Mouse (Mus musculus): ENCODE measurements at regions not wholly inside any gene's neighbourhood (a gene's known extent, or its start where the extent isn't known, plus 50 kb on each side); places are given as distances from the start of the nearest gene placed in this dataset.

GRCm38 (mm10) chr13:97434961-97435864 is 194.3 kb downstream of the Enc1 start:
- DNase-seq (ENCODE audit: extremely low spot score in 1 of 2, low spot score in 1 of 2): no peak

DNA sequence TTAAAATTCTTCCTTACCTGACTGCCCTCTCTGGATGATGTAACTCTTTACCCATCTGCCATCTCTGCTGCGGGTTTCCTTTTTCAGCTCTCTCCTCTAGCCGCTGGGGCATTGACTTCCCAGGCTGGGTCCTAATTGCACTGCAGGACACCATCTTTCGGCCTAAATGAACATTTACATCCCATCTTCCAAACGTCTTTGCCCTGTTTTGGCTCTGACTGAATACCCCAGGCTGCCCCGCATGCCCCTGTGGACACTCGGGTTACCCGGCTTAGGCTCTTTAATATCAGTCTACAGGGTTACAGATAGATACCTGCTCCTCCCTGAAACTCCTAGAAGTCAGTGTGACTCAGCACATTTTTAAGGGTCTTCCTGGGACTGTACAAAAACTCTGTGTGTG is 193.3 kb downstream of the Enc1 start:
- DNase-seq (ENCODE audit: extremely low spot score in 1 of 2, low spot score in 1 of 2): no peak

DNA sequence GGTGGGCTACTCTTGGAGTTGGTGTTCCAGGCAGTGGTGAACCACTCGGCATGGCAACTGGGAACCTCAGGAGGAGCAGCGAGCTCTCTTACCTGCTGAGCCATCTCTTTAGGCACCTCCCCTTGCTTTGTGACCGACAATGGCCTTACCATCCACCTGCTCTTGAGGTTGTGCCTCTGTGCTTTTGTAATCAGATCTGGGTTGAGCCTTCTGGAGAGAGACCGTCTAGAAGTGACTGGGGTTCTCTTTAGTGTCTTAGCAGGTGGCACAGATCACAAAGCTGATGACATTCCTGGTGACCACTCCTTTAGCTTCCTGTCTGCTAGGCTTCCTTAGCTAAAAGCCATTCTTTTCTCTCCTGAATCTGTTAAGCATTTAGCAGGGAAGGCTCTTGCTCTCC is 191.7 kb downstream of the Enc1 start:
- DNase-seq (ENCODE audit: extremely low spot score in 1 of 2, low spot score in 1 of 2): no peak

DNA sequence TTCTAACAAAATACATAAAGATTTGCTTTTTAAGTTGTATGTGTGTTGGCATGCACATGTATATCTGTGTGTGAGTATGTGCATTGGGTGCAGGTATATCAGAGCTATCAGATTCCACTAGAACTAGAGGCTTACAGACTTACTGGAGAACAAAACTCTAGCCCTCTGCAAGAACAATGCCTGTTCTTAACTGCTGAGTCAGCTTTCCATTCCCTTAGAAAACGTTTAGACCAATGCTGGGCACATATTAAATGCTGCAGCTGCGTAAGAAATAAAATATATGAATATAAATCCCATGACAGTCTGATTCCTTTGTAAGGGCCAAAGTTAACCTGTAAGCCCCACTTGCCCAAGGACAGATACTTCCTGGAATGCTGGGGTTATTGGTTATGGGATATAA is 190.0 kb downstream of the Enc1 start:
- DNase-seq (ENCODE audit: extremely low spot score in 1 of 2, low spot score in 1 of 2): no peak

DNA sequence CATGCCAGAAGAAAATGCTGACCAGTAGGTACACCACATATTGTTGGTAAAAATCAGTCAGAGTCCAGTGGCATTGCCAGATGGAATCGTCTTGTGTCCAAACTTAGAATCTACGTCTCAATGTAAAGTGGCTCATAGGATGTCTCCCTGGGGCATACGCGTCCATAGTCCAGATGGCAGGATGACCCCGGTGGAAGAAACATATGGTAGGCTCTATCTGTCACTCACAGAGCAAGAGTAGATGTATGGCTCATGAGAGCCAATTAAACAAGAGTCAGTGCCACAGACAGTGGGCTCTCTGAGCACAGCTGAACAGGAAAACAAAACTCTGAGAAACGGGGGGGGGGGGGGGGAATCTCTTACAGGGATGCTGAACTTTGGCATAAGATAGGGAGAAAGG is 187.3 kb downstream of the Enc1 start:
- no peak for DNase-seq (ENCODE audit: extremely low spot score in 1 of 2, low spot score in 1 of 2)

- no peak for DNase-seq (ENCODE audit: extremely low spot score in 1 of 2, low spot score in 1 of 2)
These were observed 186.6 kb downstream of the Enc1 start for GRCm38 (mm10) chr13:97427537-97427936.

DNA sequence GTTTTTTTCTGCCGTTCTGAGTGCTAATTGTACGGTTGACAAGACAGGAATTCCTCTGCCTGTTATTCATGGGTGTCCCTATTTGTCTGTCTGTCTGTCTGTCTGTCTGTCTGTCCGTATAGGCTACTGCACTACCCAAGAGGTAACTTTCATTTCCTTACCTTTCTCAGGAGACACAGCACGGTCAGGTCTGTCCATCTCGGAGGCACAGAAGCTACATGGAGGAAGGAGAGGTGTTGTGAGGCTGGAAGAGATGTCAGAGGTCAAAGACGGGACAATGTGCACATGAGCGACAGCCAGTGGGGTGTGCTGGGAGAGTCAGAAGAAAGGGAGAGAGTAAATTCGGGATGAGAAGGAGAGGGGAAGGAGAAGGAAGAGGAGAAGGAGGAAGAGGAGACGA is 184.8 kb downstream of the Enc1 start:
- DNase-seq (ENCODE audit: extremely low spot score in 1 of 2, low spot score in 1 of 2): peak in 1 of 2 experiments; percentile 1

DNA sequence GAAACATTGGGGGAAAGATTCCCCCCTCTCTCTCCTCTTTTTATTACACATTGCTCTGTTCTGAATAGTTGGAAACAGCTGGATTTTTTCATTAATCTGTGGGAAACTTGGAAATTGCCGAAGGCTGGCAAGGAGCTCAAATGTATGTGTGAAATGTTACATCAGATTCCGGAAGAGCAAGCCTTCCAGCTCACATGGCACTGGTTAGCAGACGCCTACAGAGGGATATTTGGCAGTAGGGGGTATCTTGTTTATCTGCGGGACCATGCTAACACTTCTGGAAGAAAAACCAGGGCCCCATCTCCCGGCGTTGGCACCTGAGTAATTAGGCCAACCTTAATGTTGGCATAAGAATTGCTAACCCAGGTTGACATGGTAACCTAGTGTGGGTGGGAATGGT is 183.0 kb downstream of the Enc1 start:
- DNase-seq (ENCODE audit: extremely low spot score in 1 of 2, low spot score in 1 of 2): no peak

GRCm38 (mm10) chr13:97423298-97423817 is 182.5 kb downstream of the Enc1 start:
- DNase-seq (ENCODE audit: extremely low spot score in 1 of 2, low spot score in 1 of 2): no peak

DNA sequence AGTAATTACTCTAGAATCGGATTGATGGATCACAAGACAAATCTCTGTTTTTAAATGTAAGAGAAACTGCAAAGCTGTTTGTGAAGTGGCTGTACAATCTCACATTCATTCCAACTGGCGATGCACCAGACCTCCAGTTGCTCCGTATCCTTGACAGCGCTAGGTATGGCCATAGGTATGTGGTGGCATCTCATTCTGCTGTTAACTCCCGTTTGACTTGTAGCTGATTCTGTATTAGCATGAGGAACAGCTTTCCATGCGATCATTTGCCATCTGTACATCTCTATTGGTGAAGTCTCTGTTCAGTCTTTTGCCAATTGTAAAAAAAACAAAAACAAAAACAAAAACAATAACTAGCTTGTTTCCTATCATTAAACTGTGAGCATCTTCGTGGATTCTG is 182.0 kb downstream of the Enc1 start:
- DNase-seq (ENCODE audit: extremely low spot score in 1 of 2, low spot score in 1 of 2): no peak

- no peak for DNase-seq (ENCODE audit: extremely low spot score in 1 of 2, low spot score in 1 of 2)
These were observed 180.9 kb downstream of the Enc1 start for GRCm38 (mm10) chr13:97421831-97422230.

- peak in 1 of 2 experiments; percentile 1 for DNase-seq (ENCODE audit: extremely low spot score in 1 of 2, low spot score in 1 of 2)
These were observed 179.9 kb downstream of the Enc1 start for GRCm38 (mm10) chr13:97420773-97421172.

GRCm38 (mm10) chr13:97419100-97419499 is 178.2 kb downstream of the Enc1 start:
- DNase-seq (ENCODE audit: extremely low spot score in 1 of 2, low spot score in 1 of 2): no peak

DNA sequence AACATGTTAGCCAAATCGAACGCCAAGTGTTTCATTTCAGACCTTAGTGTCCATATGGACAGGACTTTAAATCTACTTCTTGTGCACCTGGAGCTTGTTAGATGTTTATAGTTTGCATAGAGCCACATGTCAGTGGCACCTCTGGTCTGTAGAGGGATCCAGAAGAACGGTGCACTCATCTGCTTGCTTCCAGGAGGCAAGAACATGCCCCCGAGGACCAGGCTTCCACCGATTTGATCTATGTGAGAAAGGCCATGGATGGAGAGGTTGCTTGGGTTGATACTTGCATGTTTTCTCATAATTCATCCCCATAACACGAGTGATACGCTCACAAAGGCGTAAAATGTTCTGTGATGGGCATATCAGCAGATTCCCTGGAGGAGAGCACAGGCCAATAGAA is 177.8 kb downstream of the Enc1 start:
- peak in 1 of 2 experiments; percentile 1 for DNase-seq (ENCODE audit: extremely low spot score in 1 of 2, low spot score in 1 of 2)

GRCm38 (mm10) chr13:97418081-97418480 is 177.2 kb downstream of the Enc1 start:
- DNase-seq (ENCODE audit: extremely low spot score in 1 of 2, low spot score in 1 of 2): peak in 1 of 2 experiments; percentile 1

DNA sequence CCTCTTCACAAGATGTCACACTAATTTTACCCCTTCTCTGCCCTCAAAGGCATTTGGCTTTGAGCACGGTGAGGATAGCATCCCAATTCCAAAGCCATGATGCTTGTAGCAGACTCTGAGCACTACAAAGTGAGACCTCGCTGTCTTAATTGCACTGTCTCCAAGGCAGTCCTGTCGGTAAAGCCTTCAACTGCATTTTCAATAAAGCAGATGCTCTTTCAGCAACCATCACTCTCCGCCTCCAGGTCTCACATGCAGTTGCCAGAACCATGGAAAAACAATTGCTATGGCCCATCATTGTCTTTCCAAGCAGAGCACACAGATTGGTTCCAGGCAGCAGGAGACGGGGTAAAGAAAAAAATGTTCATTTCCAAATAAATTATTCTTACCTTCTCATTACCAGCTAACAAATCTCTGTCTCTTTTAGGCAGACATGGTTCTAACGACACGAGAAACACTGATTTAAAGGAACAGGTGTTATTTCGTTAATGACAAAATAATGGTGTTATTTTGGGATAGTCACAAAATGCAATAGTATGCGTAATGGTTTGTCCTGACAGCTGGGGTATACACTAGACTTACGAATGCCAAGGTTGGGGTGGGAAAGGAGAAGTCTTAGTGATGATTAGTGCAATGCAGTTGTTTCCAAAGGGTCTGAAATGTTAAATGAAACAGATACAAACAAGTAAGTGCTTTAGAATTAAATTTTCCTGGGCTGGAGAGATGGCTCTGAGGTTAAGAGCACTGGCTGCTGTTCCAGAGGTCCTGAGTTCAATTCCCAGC is 175.2 kb downstream of the Enc1 start:
- DNase-seq (ENCODE audit: extremely low spot score in 1 of 2, low spot score in 1 of 2): peak in 1 of 2 experiments; percentile 11

DNA sequence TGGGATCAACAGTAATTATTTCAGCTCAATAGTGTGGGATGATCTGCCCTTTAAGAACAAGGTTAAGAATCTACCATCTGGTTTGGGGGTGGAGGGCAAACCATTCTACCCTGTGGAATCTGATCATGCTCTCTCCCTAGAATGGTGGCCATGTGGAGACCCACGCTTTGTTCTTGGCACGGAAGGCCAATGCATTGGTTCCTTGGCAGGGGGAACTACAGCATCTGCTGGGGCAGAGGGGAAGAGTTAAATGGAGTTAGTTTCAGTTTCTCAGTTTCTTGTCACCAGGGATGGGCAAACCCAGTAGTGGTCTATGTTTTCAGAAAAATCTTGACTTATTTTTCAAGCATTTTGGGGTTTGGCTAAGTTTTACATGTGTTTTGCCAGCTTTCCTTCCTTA is 174.5 kb downstream of the Enc1 start:
- peak in 1 of 2 experiments; percentile 19 for DNase-seq (ENCODE audit: extremely low spot score in 1 of 2, low spot score in 1 of 2)

- no peak for DNase-seq (ENCODE audit: extremely low spot score in 1 of 2, low spot score in 1 of 2)
These were observed 171.2 kb downstream of the Enc1 start for GRCm38 (mm10) chr13:97412151-97412550.

- DNase-seq (ENCODE audit: extremely low spot score in 1 of 2, low spot score in 1 of 2): no peak
These were observed 169.8 kb downstream of the Enc1 start for GRCm38 (mm10) chr13:97410550-97411201.

DNA sequence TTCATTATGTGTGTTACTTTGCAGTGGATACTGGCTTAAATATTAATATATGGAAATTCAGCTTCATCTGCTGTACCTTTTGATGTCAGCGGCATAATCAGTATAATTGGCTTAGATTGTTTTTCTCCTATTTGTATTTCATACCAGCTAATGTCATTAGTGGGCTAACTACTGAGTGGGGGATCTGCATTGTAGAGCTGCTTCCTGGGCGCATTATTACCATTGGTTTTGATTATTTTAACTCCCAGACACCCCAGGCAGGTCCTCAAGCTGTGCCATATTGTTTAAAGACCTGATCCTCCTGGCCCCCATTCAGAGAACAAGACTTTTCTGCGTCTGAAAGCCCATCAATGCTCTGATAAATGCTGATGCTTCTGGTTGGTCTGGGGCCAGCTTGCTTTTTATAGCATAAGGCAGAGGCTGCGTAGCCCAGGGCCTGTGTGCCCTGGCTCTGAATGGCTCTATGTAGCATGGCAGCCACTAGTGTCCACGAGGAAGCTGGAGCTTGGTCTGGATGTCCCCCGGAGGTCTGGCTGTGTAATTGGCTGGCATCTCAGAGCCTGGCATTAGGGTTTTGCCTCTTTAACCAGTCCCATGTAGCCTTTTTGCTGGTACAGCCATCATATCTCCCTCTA is 169.1 kb downstream of the Enc1 start:
- DNase-seq (ENCODE audit: extremely low spot score in 1 of 2, low spot score in 1 of 2): no peak

Data from layer of hippocampus, postnatal 25 days (tissue).